ENCODE assay signal across 8 mouse cellular contexts in genomic region chr2:130838131-130838530, GRCm38 (mm10).
A peak's percentile ranks its signal among the peaks of the same experiment; 100 is the strongest.
DNase-seq lines count a peak whose midpoint lies in the region; ATAC-seq and TF ChIP-seq lines count a peak whose summit lies in the region.

No protein-coding gene starts in this region.

- 93% methylated on average over 1 of the region's 1 CpGs for WGBS in embryonic facial prominence, embryonic 10.5 days
- whole genome bisulfite sequencing in hindbrain, embryonic 16.5 days, result 64% methylated on average over 1 of the region's 1 CpGs

- H3K79me2 ChIP-seq in myocyte (ENCODE audit: control insufficient read depth, insufficient read depth), result peaks cover 28% of the 10 kb centered on the region

- no peak for ATAC-seq in hindbrain, embryonic 16.5 days
- no peak for ATAC-seq in activated CD4-positive, CD25-positive, alpha-beta regulatory T cell, adult 4 months

- no peaks in the 10 kb centered on the region for H3K27me3 ChIP-seq in embryonic facial prominence, embryonic 10.5 days (replicated peaks; ENCODE audit: low read depth, poor library complexity, severe bottlenecking)
- no peaks in the 10 kb centered on the region for H3K27me3 ChIP-seq in hindbrain, embryonic 16.5 days (replicated peaks; ENCODE audit: control insufficient read depth, insufficient read depth, low read length)
- no peaks in the 10 kb centered on the region for H3K27me3 ChIP-seq in myocyte (ENCODE audit: control insufficient read depth, insufficient read depth, insufficient read length)

- TF ChIP-seq POLR2A in myocyte (IDR thresholded peaks at IDR 0.05; ENCODE audit: insufficient read length, low read depth), result no peak

- H3K4me2 ChIP-seq in hindbrain, embryonic 16.5 days (ENCODE audit: low read length), result peak overlapping the region; percentile 73
- H3K4me2 ChIP-seq in myocyte (ENCODE audit: low read depth), result peak overlapping the region; percentile 87

- H3K36me3 ChIP-seq in embryonic facial prominence, embryonic 10.5 days (replicated peaks), result peaks cover 25% of the 10 kb centered on the region
- no peaks in the 10 kb centered on the region for H3K36me3 ChIP-seq in hindbrain, embryonic 16.5 days (ENCODE audit: control insufficient read depth, insufficient read depth, low read length)
- no peaks in the 10 kb centered on the region for H3K36me3 ChIP-seq in myocyte (ENCODE audit: control insufficient read depth, insufficient read depth)

- H3K4me3 ChIP-seq in embryonic facial prominence, embryonic 10.5 days, result peak overlapping the region; percentile 97; the same call in 1 of the 2 replicates
- H3K4me3 ChIP-seq in hindbrain, embryonic 16.5 days (ENCODE audit: low read length), result peak overlapping the region; percentile 97
- H3K4me3 ChIP-seq in myocyte, result no peak overlapping the region

- no peak overlapping the region for H3ac ChIP-seq in myocyte (ENCODE audit: control insufficient read depth, insufficient read length)

- H3K9me3 ChIP-seq in embryonic facial prominence, embryonic 10.5 days, result no peaks in the 10 kb centered on the region
- H3K9me3 ChIP-seq in hindbrain, embryonic 16.5 days (ENCODE audit: control insufficient read depth, low read length), result no peaks in the 10 kb centered on the region

- peak overlapping the region; percentile 39 for H3K9ac ChIP-seq in hindbrain, embryonic 16.5 days (ENCODE audit: low read depth, low read length)

- no peak overlapping the region for H3K27ac ChIP-seq in embryonic facial prominence, embryonic 10.5 days (replicated peaks)
- peak overlapping the region; percentile 42; the same call in 1 of the 2 replicates for H3K27ac ChIP-seq in hindbrain, embryonic 16.5 days (ENCODE audit: low read depth, low read length)

- peaks cover 29% of the 10 kb centered on the region for H3K4me1 ChIP-seq in embryonic facial prominence, embryonic 10.5 days
- peaks cover 17% of the 10 kb centered on the region for H3K4me1 ChIP-seq in hindbrain, embryonic 16.5 days (ENCODE audit: control insufficient read depth, insufficient read depth, low read depth, low read length)

- peak; percentile 12 for DNase-seq in layer of hippocampus, adult 9-11 months
- DNase-seq in layer of hippocampus, adult 8-10 months (ENCODE audit: low spot score in 2 of 2), result no peak
- DNase-seq in embryonic facial prominence, embryonic 10.5 days (ENCODE audit: low spot score), result no peak
- DNase-seq in testis, postnatal 10 days (ENCODE audit: low spot score), result no peak
- DNase-seq in right cerebral cortex, postnatal 25 days, result no peak

TF ChIP-seq in myocyte, 11 proteins besides CTCF, POLR2A, EP300 and RAD21:
- TF ChIP-seq E2F4 (IDR thresholded peaks at IDR 0.05; ENCODE audit: insufficient read depth) (no peak), POLR2AphosphoS2 (IDR thresholded peaks at IDR 0.05; ENCODE audit: insufficient read length, low read depth) (no peak), USF1 (IDR thresholded peaks at IDR 0.05; ENCODE audit: low read depth) (no peak), TCF12 (IDR thresholded peaks at IDR 0.05; ENCODE audit: insufficient read depth, poor library complexity, severe bottlenecking) (no peak), SRF (IDR thresholded peaks at IDR 0.05; ENCODE audit: control insufficient read depth, insufficient read length, low read depth) (no peak), MAX (IDR thresholded peaks at IDR 0.05; ENCODE audit: low read depth) (no peak), REST (IDR thresholded peaks at IDR 0.05; ENCODE audit: insufficient read depth, insufficient read length) (no peak), CEBPB (IDR thresholded peaks at IDR 0.05; ENCODE audit: insufficient read depth, poor library complexity, severe bottlenecking) (no peak), TCF3 (IDR thresholded peaks at IDR 0.05; ENCODE audit: insufficient read length, low read depth) (no peak)
